9 mouse cellular contexts compared by ENCODE assay signal in the genomic region with DNA sequence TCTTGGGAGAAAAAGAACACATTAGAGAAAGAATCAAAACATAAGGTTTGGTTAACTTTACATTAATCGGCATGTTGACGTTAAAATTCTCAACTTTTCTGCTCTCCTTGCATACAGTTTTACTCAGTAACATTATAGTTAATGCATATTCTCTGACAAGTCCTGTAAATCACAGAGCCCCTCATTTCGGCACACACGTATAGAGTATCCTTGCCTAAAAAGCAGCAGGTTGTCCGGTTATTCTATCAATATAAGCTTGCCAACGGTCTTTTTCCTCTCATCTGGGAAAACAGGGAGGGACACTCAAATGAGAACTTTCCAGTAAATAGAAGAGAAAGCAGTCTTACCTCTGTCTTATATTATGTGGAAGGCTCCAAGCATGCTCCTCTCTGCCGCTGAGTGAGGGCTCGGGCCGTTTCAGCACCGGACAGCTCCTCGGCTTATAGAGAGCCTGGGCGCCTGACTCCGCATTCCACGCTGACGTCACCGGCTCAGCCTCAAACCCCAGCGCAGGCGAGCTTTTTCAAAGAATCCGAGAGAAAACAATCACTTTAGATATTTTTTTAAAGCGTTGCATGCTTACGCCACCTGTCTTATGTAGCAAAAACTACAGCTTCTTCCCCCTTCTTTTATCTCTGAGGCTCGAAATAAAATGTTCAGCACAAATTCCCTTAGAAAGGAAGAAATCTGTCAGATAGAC. TPM values are rescaled to one million over a fixed set of nuclear protein-coding genes. Genes with fewer than 3 reads are reported as not detected.
DNase-seq lines count a peak whose midpoint lies in the region; ATAC-seq and TF ChIP-seq lines count a peak whose summit lies in the region.
"Had no signal": no experiment of that assay in that cellular context is flagged by ENCODE, and none has a peak within 500 bp of the region (broad histone marks: within the 10 kb centered on the region; RNA-seq: fewer than 3 reads in every experiment).

Scg2 (minus strand) TSS at position 512 of the 700 bp plus-strand sequence.

- H3K4me2 ChIP-seq in embryonic facial prominence, embryonic 14.5 days (ENCODE audit: low read depth, low read length), result peak within 1 kb of the TSS; percentile 21; the same call in 1 of the 2 replicates
- H3K4me2 ChIP-seq in heart, embryonic 12.5 days, result no peak within 1 kb of the TSS
- peak within 1 kb of the TSS; percentile 61 for H3K4me2 ChIP-seq in midbrain, embryonic 16.5 days (ENCODE audit: low read length)
- H3K4me2 ChIP-seq in stomach, postnatal 0 days (replicated peaks; ENCODE audit: low read depth), result no peak within 1 kb of the TSS

- no peaks in the 10 kb centered on the region for H3K27me3 ChIP-seq in embryonic facial prominence, embryonic 14.5 days (replicated peaks; ENCODE audit: control insufficient read depth, insufficient read depth, low read length)
- H3K27me3 ChIP-seq in heart, embryonic 12.5 days (replicated peaks), result no peaks in the 10 kb centered on the region
- no peaks in the 10 kb centered on the region for H3K27me3 ChIP-seq in limb, embryonic 10.5 days (ENCODE audit: low read depth, poor library complexity, severe bottlenecking)
- no peaks in the 10 kb centered on the region for H3K27me3 ChIP-seq in midbrain, embryonic 16.5 days (ENCODE audit: control insufficient read depth, insufficient read depth, low read depth, low read length)
- no peaks in the 10 kb centered on the region for H3K27me3 ChIP-seq in stomach, postnatal 0 days (ENCODE audit: control insufficient read depth, insufficient read depth, low read length)

- peak within 1 kb of the TSS; percentile 14; the same call in 1 of the 2 replicates for H3K4me3 ChIP-seq in embryonic facial prominence, embryonic 14.5 days (ENCODE audit: low read depth, low read length)
- no peak within 1 kb of the TSS for H3K4me3 ChIP-seq in heart, embryonic 12.5 days
- H3K4me3 ChIP-seq in limb, embryonic 10.5 days, result no peak within 1 kb of the TSS
- peak within 1 kb of the TSS; percentile 52 for H3K4me3 ChIP-seq in midbrain, embryonic 16.5 days (ENCODE audit: low read depth, low read length)
- no peak within 1 kb of the TSS for H3K4me3 ChIP-seq in stomach, postnatal 0 days (ENCODE audit: low read depth, low read length)

- no peaks in the 10 kb centered on the region for H3K36me3 ChIP-seq in embryonic facial prominence, embryonic 14.5 days (ENCODE audit: control insufficient read depth, insufficient read depth, low read length)
- H3K36me3 ChIP-seq in heart, embryonic 12.5 days, result no peaks in the 10 kb centered on the region
- no peaks in the 10 kb centered on the region for H3K36me3 ChIP-seq in limb, embryonic 10.5 days
- no peaks in the 10 kb centered on the region; the same call in 1 of the 2 replicates for H3K36me3 ChIP-seq in midbrain, embryonic 16.5 days (ENCODE audit: control insufficient read depth, insufficient read depth, low read length)
- H3K36me3 ChIP-seq in stomach, postnatal 0 days (ENCODE audit: control insufficient read depth, insufficient read depth, low read length), result no peaks in the 10 kb centered on the region

- H3K27ac ChIP-seq in embryonic facial prominence, embryonic 14.5 days (replicated peaks; ENCODE audit: low read depth, low read length), result no peak within 1 kb of the TSS
- no peak within 1 kb of the TSS for H3K27ac ChIP-seq in heart, embryonic 12.5 days (ENCODE audit: poor library complexity, severe bottlenecking)
- H3K27ac ChIP-seq in limb, embryonic 10.5 days, result no peak within 1 kb of the TSS
- peak within 1 kb of the TSS; percentile 76 for H3K27ac ChIP-seq in midbrain, embryonic 16.5 days (ENCODE audit: low read length)
- H3K27ac ChIP-seq in stomach, postnatal 0 days (replicated peaks), result no peak within 1 kb of the TSS

- peak; percentile 96 for ATAC-seq in embryonic facial prominence, embryonic 14.5 days (ENCODE audit: low read depth)
- peak; percentile 68; the same call in 1 of the 2 replicates for ATAC-seq in heart, embryonic 12.5 days (ENCODE audit: insufficient number of reproducible peaks, low FRiP score)
- peak; percentile 97 for ATAC-seq in midbrain, embryonic 16.5 days
- ATAC-seq in stomach, postnatal 0 days (ENCODE audit: low FRiP score, low TSS enrichment), result peak; percentile 88

- no peaks in the 10 kb centered on the region for H3K4me1 ChIP-seq in embryonic facial prominence, embryonic 14.5 days (ENCODE audit: control insufficient read depth, insufficient read depth, low read length)
- H3K4me1 ChIP-seq in heart, embryonic 12.5 days (replicated peaks), result no peaks in the 10 kb centered on the region
- H3K4me1 ChIP-seq in limb, embryonic 10.5 days, result no peaks in the 10 kb centered on the region
- H3K4me1 ChIP-seq in midbrain, embryonic 16.5 days (ENCODE audit: control insufficient read depth, insufficient read depth, low read length), result 0 out of 2 replicates have a peak, but pooled peaks cover 3% of the 10 kb centered on the region
- H3K4me1 ChIP-seq in stomach, postnatal 0 days (replicated peaks; ENCODE audit: control insufficient read depth, insufficient read depth), result no peaks in the 10 kb centered on the region

- 15% methylated on average over 22 of the region's 22 CpGs for WGBS in embryonic facial prominence, embryonic 14.5 days
- WGBS in heart, embryonic 12.5 days, result 13% methylated on average over 22 of the region's 22 CpGs
- WGBS in limb, embryonic 10.5 days, result 15% methylated on average over 22 of the region's 22 CpGs
- WGBS in midbrain, embryonic 16.5 days, result 9% methylated on average over 22 of the region's 22 CpGs
- WGBS in stomach, postnatal 0 days, result 12% methylated on average over 22 of the region's 22 CpGs

- DNase-seq in 416B (ENCODE audit: low read depth), result peak; percentile 2
- peak; percentile 69 to 75 for DNase-seq in adrenal gland, postnatal 4 days (ENCODE audit: low spot score in 2 of 2)
- peak; percentile 97 for DNase-seq in embryonic facial prominence, embryonic 14.5 days (ENCODE audit: low spot score)
- DNase-seq in kidney, adult 9 months, result peak; percentile 60
- DNase-seq in limb, embryonic 10.5 days (ENCODE audit: low spot score), result peak; percentile 93
- peak; percentile 84 for DNase-seq in stomach, postnatal 0 days (ENCODE audit: low spot score)

- H3K9ac ChIP-seq in embryonic facial prominence, embryonic 14.5 days (ENCODE audit: low read depth, low read length), result no peak within 1 kb of the TSS
- no peak within 1 kb of the TSS for H3K9ac ChIP-seq in heart, embryonic 12.5 days
- H3K9ac ChIP-seq in midbrain, embryonic 16.5 days (ENCODE audit: low read depth, low read length), result peak within 1 kb of the TSS; percentile 65
- no peak within 1 kb of the TSS for H3K9ac ChIP-seq in stomach, postnatal 0 days (ENCODE audit: low read length)

- no peak for TF ChIP-seq EP300 in stomach, postnatal 0 days (optimal IDR thresholded peaks at IDR 0.05)

- peak; percentile 60 for TF ChIP-seq CTCF in stomach, postnatal 0 days (IDR thresholded peaks at IDR 0.05; ENCODE audit: low read depth)

- H3K9me3 ChIP-seq in embryonic facial prominence, embryonic 14.5 days (ENCODE audit: control insufficient read depth, low read length), result no peaks in the 10 kb centered on the region
- H3K9me3 ChIP-seq in heart, embryonic 12.5 days (replicated peaks), result no peaks in the 10 kb centered on the region
- no peaks in the 10 kb centered on the region for H3K9me3 ChIP-seq in limb, embryonic 10.5 days (replicated peaks)
- no peaks in the 10 kb centered on the region for H3K9me3 ChIP-seq in midbrain, embryonic 16.5 days (replicated peaks; ENCODE audit: control insufficient read depth, low read length, poor library complexity, severe bottlenecking)
- no peaks in the 10 kb centered on the region for H3K9me3 ChIP-seq in stomach, postnatal 0 days (ENCODE audit: control insufficient read depth, low read length)

RNA-seq across cellular contexts. Expression of gene Scg2, which starts in this region (rescaled TPM):
- total RNA-seq in adrenal gland, postnatal 4 days (2021), result 100 to 1,000 TPM; 520 to 570 TPM
- polyA plus RNA-seq in embryonic facial prominence, embryonic 14.5 days (2014; fragmentation: Nextera tagmentation; extraction: Ambion mirVana), result 9.7 and 10.7 TPM in 2 replicates
- 0.33 and 0.70 TPM in 2 replicates for polyA plus RNA-seq in heart, embryonic 12.5 days (2016; fragmentation: Nextera tagmentation; extraction: Ambion mirVana)
- polyA plus RNA-seq in limb, embryonic 10.5 days (2016; fragmentation: Nextera tagmentation; extraction: Ambion mirVana), result 0.06 and 0.16 TPM in 2 replicates
- polyA plus RNA-seq in midbrain, embryonic 16.5 days (2015; fragmentation: Nextera tagmentation; extraction: Ambion mirVana), result 174 and 220 TPM in 2 replicates
- polyA plus RNA-seq in stomach, postnatal 0 days (2015; fragmentation: Nextera tagmentation; extraction: Ambion mirVana), result 9.3 and 10.0 TPM in 2 replicates
- polyA plus RNA-seq: testis, adult 2 months had no signal

Comparison
In these comparisons a context has a peak if more than half of its experiments do, and no peak if none do; other contexts are left out.
1. RNA of gene Scg2 (polyA plus RNA-seq): 174 to 220 TPM in midbrain, embryonic 16.5 days; 9.7 to 10.7 TPM in embryonic facial prominence, embryonic 14.5 days, 9.3 to 10.0 TPM in stomach, postnatal 0 days, 0.33 to 0.70 TPM in heart, embryonic 12.5 days and 0.06 to 0.16 TPM in limb, embryonic 10.5 days; every median in the first group is over 10 times any median in the second.
2. Peak in ATAC-seq in heart, embryonic 12.5 days; RNA of the gene not detected or under 1 TPM.
3. Peak in DNase-seq in limb, embryonic 10.5 days; RNA of the gene not detected or under 1 TPM.
4. DNase-seq: peak in every context shown above with its lines; median percentile 97 in embryonic facial prominence, embryonic 14.5 days; 93 in limb, embryonic 10.5 days; 84 in stomach, postnatal 0 days; 72 in adrenal gland, postnatal 4 days; 60 in kidney, adult 9 months; 2 in 416B.
5. H3K4me2 ChIP-seq: peak in embryonic facial prominence, embryonic 14.5 days (single experiment) and midbrain, embryonic 16.5 days (single experiment); none in heart, embryonic 12.5 days (single experiment) and stomach, postnatal 0 days (single experiment).
6. H3K4me3 ChIP-seq: peak in embryonic facial prominence, embryonic 14.5 days (single experiment) and midbrain, embryonic 16.5 days (single experiment); none in heart, embryonic 12.5 days (single experiment), limb, embryonic 10.5 days (single experiment) and stomach, postnatal 0 days (single experiment).
7. Peak in every context shown above with its lines, with median percentiles within 50 percentile points of each other: ATAC-seq.